8 mouse cellular contexts compared by ENCODE assay signal in genomic region chr11:120238751-120239359, GRCm38 (mm10). TPM values are rescaled to one million over a fixed set of nuclear protein-coding genes. Genes with fewer than 3 reads are reported as not detected.
DNase-seq lines count a peak whose midpoint lies in the region; ATAC-seq and TF ChIP-seq lines count a peak whose summit lies in the region.

No protein-coding gene starts in this region.

- no peak for ATAC-seq in liver, postnatal 0 days
- no peak for ATAC-seq in forebrain, embryonic 12.5 days (ENCODE audit: low FRiP score)
- peak; percentile 7; the same call in 1 of the 2 replicates for ATAC-seq in midbrain, embryonic 13.5 days

- no peak for TF ChIP-seq POLR2A in liver, adult 2 months (IDR thresholded peaks at IDR 0.05; ENCODE audit: extremely low read depth, insufficient read depth, low read length)
- no peak for TF ChIP-seq POLR2A in kidney, adult 2 months (IDR thresholded peaks at IDR 0.05; ENCODE audit: low read depth, low read length)

- no peaks in the 10 kb centered on the region for H3K36me3 ChIP-seq in liver, adult 2 months (ENCODE audit: control insufficient read depth, insufficient read depth, low read length)
- no peaks in the 10 kb centered on the region for H3K36me3 ChIP-seq in liver, postnatal 0 days (replicated peaks; ENCODE audit: insufficient read depth, low read length)
- peaks cover 10% of the 10 kb centered on the region for H3K36me3 ChIP-seq in forebrain, embryonic 12.5 days (replicated peaks)
- H3K36me3 ChIP-seq in kidney, adult 2 months (ENCODE audit: control insufficient read depth, insufficient read depth, low read length): no peaks in the 10 kb centered on the region
- H3K36me3 ChIP-seq in midbrain, embryonic 13.5 days: peaks cover 7% of the 10 kb centered on the region

- 63% methylated on average over 8 of the region's 8 CpGs for WGBS in liver, adult 2 months
- 16% methylated on average over 8 of the region's 8 CpGs for WGBS in liver, postnatal 0 days (ENCODE audit: insufficient replicate concordance)
- WGBS in forebrain, embryonic 12.5 days: under 1% methylated on average over 8 of the region's 8 CpGs
- WGBS in kidney, adult 2 months: 26% methylated on average over 8 of the region's 8 CpGs
- WGBS in midbrain, embryonic 13.5 days: 0% methylated on average over 7 of the region's 8 CpGs

- no peak for TF ChIP-seq CTCF in liver, adult 2 months (IDR thresholded peaks at IDR 0.05; ENCODE audit: low read depth, low read length)
- TF ChIP-seq CTCF in liver, postnatal 0 days (IDR thresholded peaks at IDR 0.05; ENCODE audit: low read depth): no peak
- no peak for TF ChIP-seq CTCF in kidney, adult 2 months (conservative IDR thresholded peaks at IDR 0.05; ENCODE audit: insufficient read depth, insufficient read length, low read depth, low read length)

- TF ChIP-seq EP300 in liver, postnatal 0 days (IDR thresholded peaks at IDR 0.05; ENCODE audit: low read depth): no peak

- H3K9me3 ChIP-seq in liver, postnatal 0 days (ENCODE audit: low read length): no peaks in the 10 kb centered on the region
- no peaks in the 10 kb centered on the region for H3K9me3 ChIP-seq in forebrain, embryonic 12.5 days
- no peaks in the 10 kb centered on the region for H3K9me3 ChIP-seq in midbrain, embryonic 13.5 days

- peaks cover 3% of the 10 kb centered on the region for H3K4me1 ChIP-seq in liver, adult 2 months (ENCODE audit: control insufficient read depth, insufficient read depth, low read length)
- peaks cover 24% of the 10 kb centered on the region for H3K4me1 ChIP-seq in liver, postnatal 0 days (ENCODE audit: insufficient read depth)
- H3K4me1 ChIP-seq in forebrain, embryonic 12.5 days: peaks cover 58% of the 10 kb centered on the region
- H3K4me1 ChIP-seq in kidney, adult 2 months (ENCODE audit: control insufficient read depth, insufficient read depth, low read length): peaks cover 28% of the 10 kb centered on the region
- peaks cover 57% of the 10 kb centered on the region for H3K4me1 ChIP-seq in midbrain, embryonic 13.5 days (replicated peaks)

- no peak overlapping the region for H3K4me2 ChIP-seq in liver, postnatal 0 days (ENCODE audit: low read depth, low read length)
- H3K4me2 ChIP-seq in forebrain, embryonic 12.5 days: peak overlapping the region; percentile 93
- peak overlapping the region; percentile 98 for H3K4me2 ChIP-seq in midbrain, embryonic 13.5 days (replicated peaks)

- H3K27ac ChIP-seq in liver, adult 2 months (replicated peaks; ENCODE audit: insufficient read depth, low read depth, low read length): no peak overlapping the region
- no peak overlapping the region for H3K27ac ChIP-seq in liver, postnatal 0 days (ENCODE audit: low read depth)
- peak overlapping the region; percentile 97 for H3K27ac ChIP-seq in forebrain, embryonic 12.5 days
- H3K27ac ChIP-seq in kidney, adult 2 months (ENCODE audit: insufficient read depth, low read depth, low read length): peak overlapping the region; percentile 26; the same call in 1 of the 2 replicates
- H3K27ac ChIP-seq in midbrain, embryonic 13.5 days: peak overlapping the region; percentile 100

- no peaks in the 10 kb centered on the region for H3K27me3 ChIP-seq in liver, adult 2 months (ENCODE audit: control insufficient read depth, insufficient read depth, low read length)
- H3K27me3 ChIP-seq in liver, postnatal 0 days (ENCODE audit: insufficient read depth, low read length): peaks cover 32% of the 10 kb centered on the region
- no peaks in the 10 kb centered on the region for H3K27me3 ChIP-seq in forebrain, embryonic 12.5 days
- H3K27me3 ChIP-seq in kidney, adult 2 months (replicated peaks; ENCODE audit: control insufficient read depth, insufficient read depth, low read length): no peaks in the 10 kb centered on the region
- no peaks in the 10 kb centered on the region for H3K27me3 ChIP-seq in midbrain, embryonic 13.5 days

- no peak for DNase-seq in liver, adult 2 months (ENCODE audit: extremely low read depth, low read depth, low spot score)
- DNase-seq in liver, postnatal 0 days: no peak
- DNase-seq in kidney, adult 2 months: peak; percentile 79
- DNase-seq in spleen, postnatal 10 days (ENCODE audit: low spot score in 2 of 2): no peak
- DNase-seq in frontal cortex, postnatal 36 days (ENCODE audit: low spot score in 2 of 2): no peak
- DNase-seq in left cerebral cortex, postnatal 36 days (ENCODE audit: low spot score in 2 of 2): no peak

- peak overlapping the region; percentile 28; the same call in 1 of the 2 replicates for H3K9ac ChIP-seq in liver, adult 2 months (ENCODE audit: low read depth, low read length)
- H3K9ac ChIP-seq in liver, postnatal 0 days (replicated peaks): no peak overlapping the region
- peak overlapping the region; percentile 100 for H3K9ac ChIP-seq in forebrain, embryonic 12.5 days
- H3K9ac ChIP-seq in midbrain, embryonic 13.5 days (replicated peaks): peak overlapping the region; percentile 100

- peaks cover 49% of the 10 kb centered on the region for H3K79me2 ChIP-seq in liver, adult 2 months (ENCODE audit: control insufficient read depth, insufficient read depth, low read length)

- H3K4me3 ChIP-seq in liver, adult 2 months (ENCODE audit: insufficient read depth, low read depth, low read length): no peak overlapping the region
- no peak overlapping the region for H3K4me3 ChIP-seq in liver, postnatal 0 days (ENCODE audit: low read depth, low read length)
- H3K4me3 ChIP-seq in forebrain, embryonic 12.5 days (replicated peaks): peak overlapping the region; percentile 95
- H3K4me3 ChIP-seq in kidney, adult 2 months (ENCODE audit: insufficient read depth, low read depth, low read length): peak overlapping the region; percentile 3; the same call in 1 of the 2 replicates
- H3K4me3 ChIP-seq in midbrain, embryonic 13.5 days (replicated peaks): peak overlapping the region; percentile 66

- intact Hi-C loops in left cerebral cortex, postnatal 36 days (cut with DNase I): no loop called here

RNA-seq across cellular contexts. Expression of gene Bahcc1, which starts 6.1 kb away (rescaled TPM):
- 1.2 and 1.5 TPM in 2 replicates for total RNA-seq in liver, adult 2 months (2014; rRNA removed)
- polyA plus RNA-seq in liver, adult 2 months (2012; rRNA removed): 3.4 and 3.5 TPM in 2 replicates
- 1.1 and 1.2 TPM in 2 replicates for polyA plus RNA-seq in liver, postnatal 0 days (2015; fragmentation: Nextera tagmentation; extraction: Ambion mirVana)
- polyA plus RNA-seq in forebrain, embryonic 12.5 days (2016; fragmentation: Nextera tagmentation; extraction: Ambion mirVana): 23.5 and 24.0 TPM in 2 replicates
- polyA plus RNA-seq in kidney, adult 2 months (2012; rRNA removed): 8.0 and 9.2 TPM in 2 replicates
- 17.4 and 19.5 TPM in 2 replicates for polyA plus RNA-seq in midbrain, embryonic 13.5 days (2015; fragmentation: Nextera tagmentation; extraction: Ambion mirVana)
- total RNA-seq in left cerebral cortex, postnatal 36 days (2021): 10 to 100 TPM; 15.3 to 20.9 TPM

Comparison
In these comparisons a context has a peak if more than half of its experiments do, and no peak if none do; other contexts are left out.
1. H3K27ac ChIP-seq: peak in forebrain, embryonic 12.5 days (single experiment), kidney, adult 2 months (single experiment) and midbrain, embryonic 13.5 days (single experiment); none in liver, adult 2 months (single experiment) and liver, postnatal 0 days (single experiment).
2. H3K4me3 ChIP-seq: peak in forebrain, embryonic 12.5 days (single experiment), kidney, adult 2 months (single experiment) and midbrain, embryonic 13.5 days (single experiment); none in liver, adult 2 months (single experiment) and liver, postnatal 0 days (single experiment).